Mouse (Mus musculus): ENCODE data around the gene Prss16. TPM values are rescaled to one million over a fixed set of nuclear protein-coding genes. Genes with fewer than 3 reads are reported as not detected.
A peak's percentile ranks its signal among the peaks of the same experiment; 100 is the strongest.

The Prss16 gene
- polyA plus RNA-seq, 1 experiment from 2014 or later = 0.51 TPM

GRCm38 (mm10) chr13:22014411-22014845 lies 4.9 kb upstream of the Prss16 start:
- no peaks in the 10 kb centered on the region for H3K36me3 ChIP-seq (ENCODE audit: control insufficient read depth, insufficient read depth, low read length)
- no peak for TF ChIP-seq CTCF (IDR thresholded peaks at IDR 0.05; ENCODE audit: low read depth)
- no peak for TF ChIP-seq EP300 (optimal IDR thresholded peaks at IDR 0.05)
- H3K27ac ChIP-seq (replicated peaks) = no peak overlapping the region
- H3K9ac ChIP-seq (ENCODE audit: low read length) = no peak overlapping the region
- DNase-seq (ENCODE audit: low spot score) (no peak), ATAC-seq (ENCODE audit: low FRiP score, low TSS enrichment) (no peak)
- peaks cover 11% of the 10 kb centered on the region; the same call in 1 of the 2 replicates for H3K27me3 ChIP-seq (ENCODE audit: control insufficient read depth, insufficient read depth, low read length)
- 16% methylated on average over 17 of the region's 17 CpGs for WGBS
- H3K4me1 ChIP-seq (replicated peaks; ENCODE audit: control insufficient read depth, insufficient read depth) = no peaks in the 10 kb centered on the region
- 0 out of 2 replicates have a peak overlapping the region, but pooled peaks have one; percentile 9 for H3K4me2 ChIP-seq (replicated peaks; ENCODE audit: low read depth)
- no peak overlapping the region; the same call in 1 of the 2 replicates for H3K4me3 ChIP-seq (ENCODE audit: low read depth, low read length)
- no peaks in the 10 kb centered on the region for H3K9me3 ChIP-seq (ENCODE audit: control insufficient read depth, low read length)

- Histone ChIP-seq H3K4me1 (replicated peaks; ENCODE audit: control insufficient read depth, insufficient read depth) (no peaks in the 10 kb centered on the region), H3K4me2 (replicated peaks; ENCODE audit: low read depth) (no peak overlapping the region), H3K27ac (replicated peaks) (no peak overlapping the region), H3K27me3 (ENCODE audit: control insufficient read depth, insufficient read depth, low read length) (peaks cover 11% of the 10 kb centered on the region; the same call in 1 of the 2 replicates), H3K36me3 (ENCODE audit: control insufficient read depth, insufficient read depth, low read length) (no peaks in the 10 kb centered on the region), H3K4me3 (ENCODE audit: low read depth, low read length) (no peak overlapping the region), H3K9ac (ENCODE audit: low read length) (no peak overlapping the region), H3K9me3 (ENCODE audit: control insufficient read depth, low read length) (no peaks in the 10 kb centered on the region)
- TF ChIP-seq CTCF (IDR thresholded peaks at IDR 0.05; ENCODE audit: low read depth) (no peak), EP300 (optimal IDR thresholded peaks at IDR 0.05) (no peak)
- DNase-seq (ENCODE audit: low spot score) (no peak), ATAC-seq (ENCODE audit: low FRiP score, low TSS enrichment) (no peak)
- WGBS = 24% methylated on average over 13 of the region's 13 CpGs
Observed at GRCm38 (mm10) chr13:22013716-22014115, 4.2 kb upstream of the Prss16 start.

- ATAC-seq (ENCODE audit: low FRiP score, low TSS enrichment) (no peak), DNase-seq (ENCODE audit: low spot score) (no peak)
- H3K4me2 ChIP-seq (replicated peaks; ENCODE audit: low read depth) = no peak overlapping the region
- no peak for TF ChIP-seq EP300 (optimal IDR thresholded peaks at IDR 0.05)
- no peak for TF ChIP-seq CTCF (IDR thresholded peaks at IDR 0.05; ENCODE audit: low read depth)
- no peak overlapping the region for H3K27ac ChIP-seq (replicated peaks)
- no peaks in the 10 kb centered on the region for H3K36me3 ChIP-seq (ENCODE audit: control insufficient read depth, insufficient read depth, low read length)
- H3K4me1 ChIP-seq (replicated peaks; ENCODE audit: control insufficient read depth, insufficient read depth) = 0 out of 2 replicates have a peak, but pooled peaks cover 3% of the 10 kb centered on the region
- no peak overlapping the region for H3K4me3 ChIP-seq (ENCODE audit: low read depth, low read length)
- 78% methylated on average over 3 of the region's 3 CpGs for WGBS
- H3K9me3 ChIP-seq (ENCODE audit: control insufficient read depth, low read length) = no peaks in the 10 kb centered on the region
- H3K27me3 ChIP-seq (ENCODE audit: control insufficient read depth, insufficient read depth, low read length) = peaks cover 29% of the 10 kb centered on the region; the same call in 1 of the 2 replicates
- H3K9ac ChIP-seq (ENCODE audit: low read length) = no peak overlapping the region
Observed at GRCm38 (mm10) chr13:22008707-22009106, 835 bp downstream of the Prss16 start.

- no peak for DNase-seq (ENCODE audit: low spot score)
- no peaks in the 10 kb centered on the region for H3K36me3 ChIP-seq (ENCODE audit: control insufficient read depth, insufficient read depth, low read length)
- peaks cover 29% of the 10 kb centered on the region; the same call in 1 of the 2 replicates for H3K27me3 ChIP-seq (ENCODE audit: control insufficient read depth, insufficient read depth, low read length)
- 0 out of 2 replicates have a peak, but pooled peaks cover 3% of the 10 kb centered on the region for H3K4me1 ChIP-seq (replicated peaks; ENCODE audit: control insufficient read depth, insufficient read depth)
- WGBS = 52% methylated on average over 7 of the region's 7 CpGs
- no peak for ATAC-seq (ENCODE audit: low FRiP score, low TSS enrichment)
- no peak overlapping the region for H3K4me3 ChIP-seq (ENCODE audit: low read depth, low read length)
- H3K9ac ChIP-seq (ENCODE audit: low read length) = no peak overlapping the region
- no peak for TF ChIP-seq CTCF (IDR thresholded peaks at IDR 0.05; ENCODE audit: low read depth)
- TF ChIP-seq EP300 (optimal IDR thresholded peaks at IDR 0.05) = no peak
- H3K4me2 ChIP-seq (replicated peaks; ENCODE audit: low read depth) = no peak overlapping the region
- H3K27ac ChIP-seq (replicated peaks) = no peak overlapping the region
- no peaks in the 10 kb centered on the region for H3K9me3 ChIP-seq (ENCODE audit: control insufficient read depth, low read length)
Observed at GRCm38 (mm10) chr13:22007872-22008271, 1.7 kb downstream of the Prss16 start.

GRCm38 (mm10) chr13:22007121-22007510 lies 2.4 kb downstream of the Prss16 start:
- H3K9ac ChIP-seq (ENCODE audit: low read length) = no peak overlapping the region

GRCm38 (mm10) chr13:22006334-22007120 lies 3.0 kb downstream of the Prss16 start:
- Histone ChIP-seq H3K4me2 (replicated peaks; ENCODE audit: low read depth) (peak overlapping the region; percentile 80), H3K36me3 (ENCODE audit: control insufficient read depth, insufficient read depth, low read length) (no peaks in the 10 kb centered on the region), H3K4me1 (replicated peaks; ENCODE audit: control insufficient read depth, insufficient read depth) (0 out of 2 replicates have a peak, but pooled peaks cover 3% of the 10 kb centered on the region), H3K4me3 (ENCODE audit: low read depth, low read length) (peak overlapping the region; percentile 49), H3K27ac (replicated peaks) (no peak overlapping the region), H3K9ac (ENCODE audit: low read length) (peak overlapping the region; percentile 41), H3K27me3 (ENCODE audit: control insufficient read depth, insufficient read depth, low read length) (peaks cover 29% of the 10 kb centered on the region; the same call in 1 of the 2 replicates), H3K9me3 (ENCODE audit: control insufficient read depth, low read length) (no peaks in the 10 kb centered on the region)
- DNase-seq (ENCODE audit: low spot score) (peak; percentile 75), ATAC-seq (ENCODE audit: low FRiP score, low TSS enrichment) (peak; percentile 86)
- 1% methylated on average over 38 of the region's 38 CpGs for WGBS
- TF ChIP-seq EP300 (optimal IDR thresholded peaks at IDR 0.05) (no peak), CTCF (IDR thresholded peaks at IDR 0.05; ENCODE audit: low read depth) (peak; percentile 37)

More at GRCm38 (mm10) chr13:22007121-22007510, 2.4 kb downstream of the Prss16 start:
- Histone ChIP-seq H3K9me3 (ENCODE audit: control insufficient read depth, low read length) (no peaks in the 10 kb centered on the region), H3K27me3 (ENCODE audit: control insufficient read depth, insufficient read depth, low read length) (peaks cover 29% of the 10 kb centered on the region; the same call in 1 of the 2 replicates), H3K4me1 (replicated peaks; ENCODE audit: control insufficient read depth, insufficient read depth) (0 out of 2 replicates have a peak, but pooled peaks cover 3% of the 10 kb centered on the region), H3K36me3 (ENCODE audit: control insufficient read depth, insufficient read depth, low read length) (no peaks in the 10 kb centered on the region), H3K27ac (replicated peaks) (no peak overlapping the region), H3K4me2 (replicated peaks; ENCODE audit: low read depth) (peak overlapping the region; percentile 80), H3K4me3 (ENCODE audit: low read depth, low read length) (peak overlapping the region; percentile 49)
- ATAC-seq (ENCODE audit: low FRiP score, low TSS enrichment) (no peak), DNase-seq (ENCODE audit: low spot score) (no peak)
- TF ChIP-seq EP300 (optimal IDR thresholded peaks at IDR 0.05) = no peak
- no peak for TF ChIP-seq CTCF (IDR thresholded peaks at IDR 0.05; ENCODE audit: low read depth)
- 6% methylated on average over 18 of the region's 18 CpGs for WGBS

Data from stomach, postnatal 0 days (tissue).